Mouse (Mus musculus) ZHBTc4 (cell line): ENCODE measurements around the gene Slc38a2.

Experiments
- DNase-seq: peaks from one replicate; pipeline ENCODE4 v3.0.0-alpha.2; 2011; ENCODE audit warnings: low read depth, low spot score

Gene Slc38a2

DNA sequence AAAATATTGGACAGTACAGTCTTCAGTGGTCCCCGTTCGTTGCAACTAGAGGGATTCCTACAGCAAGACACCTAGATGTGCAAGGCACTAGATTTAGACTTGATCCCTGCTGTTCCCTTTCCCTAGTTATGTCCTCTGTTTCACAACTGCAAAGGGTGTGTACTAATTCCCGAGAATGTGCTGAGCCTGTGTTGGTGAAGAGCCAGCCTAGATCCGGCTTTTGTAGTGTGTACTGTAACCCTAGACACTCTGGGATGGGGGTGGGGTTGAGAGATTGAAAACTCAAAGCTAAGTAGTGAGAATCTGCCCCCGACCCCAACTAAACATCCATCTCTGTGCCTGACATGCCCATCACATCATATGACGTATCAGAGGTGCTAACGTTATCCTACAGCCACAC is 18.9 kb upstream of the Slc38a2 start:
- DNase-seq = no peak

DNA sequence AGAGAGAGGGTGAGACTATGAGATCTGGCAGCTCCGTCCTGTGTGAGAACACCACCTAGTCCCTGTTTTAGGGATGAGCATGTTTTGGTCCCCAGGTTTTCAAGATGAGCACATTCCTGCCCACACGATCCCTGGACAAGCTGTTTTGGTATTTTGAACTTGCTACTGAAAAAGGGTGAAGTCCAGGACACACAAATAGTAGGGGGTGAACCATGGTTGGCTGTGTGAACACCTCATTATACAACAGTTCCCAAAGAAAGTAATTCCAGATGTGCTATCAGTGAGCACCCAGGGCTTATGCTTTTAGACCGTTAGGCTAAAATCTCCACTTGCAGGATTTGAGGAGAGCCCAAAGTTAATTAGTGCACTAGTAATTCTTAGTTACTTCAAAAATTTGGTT is 17.7 kb upstream of the Slc38a2 start:
- no peak for DNase-seq

DNA sequence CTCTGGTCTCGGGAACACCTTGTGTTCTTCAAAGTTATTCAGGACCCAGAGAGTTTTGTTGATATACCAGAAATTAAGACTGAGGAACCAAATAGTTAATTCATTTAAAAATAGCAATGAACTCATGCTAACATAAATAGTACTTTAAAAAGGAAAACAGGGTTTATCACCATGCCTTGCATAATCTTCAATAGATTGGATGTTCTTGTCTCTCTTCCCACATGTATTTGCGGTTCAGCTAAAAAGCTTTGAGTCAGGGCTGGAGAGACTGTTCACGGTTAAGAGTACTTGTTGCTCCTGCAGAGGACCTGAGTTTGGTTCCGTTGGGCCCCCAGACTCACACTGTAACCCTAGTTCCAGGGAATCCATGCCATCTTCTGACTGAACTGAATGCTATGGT is 16.8 kb upstream of the Slc38a2 start:
- no peak for DNase-seq

DNA sequence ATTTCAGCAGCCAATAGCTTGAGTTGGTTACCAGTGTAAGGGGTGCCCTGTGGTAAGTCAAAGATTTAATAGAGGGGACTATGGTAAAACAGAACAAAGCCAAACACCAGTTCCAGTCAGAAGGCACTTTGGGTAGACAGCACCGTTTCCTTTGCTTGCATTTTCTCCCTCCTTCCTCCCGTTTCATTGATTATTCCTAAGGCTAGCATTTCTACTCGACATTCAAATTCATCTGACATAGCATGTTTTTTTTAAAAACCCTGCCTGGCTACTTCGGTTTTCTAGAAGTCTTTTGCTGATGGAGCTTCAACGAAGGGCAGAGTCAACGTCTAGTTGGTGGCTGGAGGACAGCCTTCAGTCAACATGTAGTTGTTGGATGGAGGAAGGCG is 16.2 kb upstream of the Slc38a2 start:
- DNase-seq = no peak

DNA sequence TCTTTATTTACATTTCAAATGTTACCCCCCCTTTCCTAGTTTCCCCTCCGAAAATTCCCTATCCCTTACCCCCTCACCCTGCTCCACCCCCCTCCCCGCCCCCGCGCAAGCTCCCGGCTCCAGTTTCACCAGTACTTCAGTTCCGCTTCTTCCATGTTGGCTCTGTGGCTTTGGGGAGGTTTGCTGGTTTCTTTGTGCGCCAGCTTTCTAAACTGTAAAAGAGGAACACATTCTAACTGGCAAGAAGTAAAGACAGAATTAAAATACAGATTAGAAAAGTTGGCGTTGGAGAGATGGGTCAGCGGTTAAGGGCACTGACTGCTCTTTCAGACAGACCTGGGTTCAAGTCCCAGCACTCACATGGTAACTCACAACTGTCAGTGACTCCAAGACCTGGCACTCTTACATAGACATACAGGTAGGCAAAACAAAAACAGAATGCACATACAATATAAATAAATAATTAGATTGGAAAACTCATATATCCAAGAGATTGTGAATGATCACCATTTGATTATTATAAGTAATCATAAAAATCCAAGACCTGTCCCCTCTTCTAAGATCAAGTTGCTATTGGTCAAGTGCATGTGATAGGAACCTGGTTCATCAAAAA is 15.7 kb upstream of the Slc38a2 start:
- DNase-seq = no peak

DNA sequence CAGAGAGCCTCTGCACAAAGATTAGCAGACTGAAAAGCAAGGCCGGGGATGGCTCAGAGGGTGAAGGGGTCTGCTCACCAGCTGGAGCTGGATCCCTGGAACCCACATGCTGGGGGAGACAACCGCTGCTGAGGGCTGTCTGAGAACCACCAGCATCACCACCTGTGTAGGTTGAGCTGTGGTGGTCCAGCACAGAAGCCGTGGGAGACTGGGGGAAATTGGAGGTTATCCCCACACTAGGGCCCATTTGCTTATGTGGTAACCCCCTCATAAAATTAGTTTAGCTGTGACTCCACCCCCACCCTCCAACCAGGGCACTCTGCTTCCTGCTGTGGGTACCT is 15.1 kb upstream of the Slc38a2 start:
- DNase-seq = no peak

DNA sequence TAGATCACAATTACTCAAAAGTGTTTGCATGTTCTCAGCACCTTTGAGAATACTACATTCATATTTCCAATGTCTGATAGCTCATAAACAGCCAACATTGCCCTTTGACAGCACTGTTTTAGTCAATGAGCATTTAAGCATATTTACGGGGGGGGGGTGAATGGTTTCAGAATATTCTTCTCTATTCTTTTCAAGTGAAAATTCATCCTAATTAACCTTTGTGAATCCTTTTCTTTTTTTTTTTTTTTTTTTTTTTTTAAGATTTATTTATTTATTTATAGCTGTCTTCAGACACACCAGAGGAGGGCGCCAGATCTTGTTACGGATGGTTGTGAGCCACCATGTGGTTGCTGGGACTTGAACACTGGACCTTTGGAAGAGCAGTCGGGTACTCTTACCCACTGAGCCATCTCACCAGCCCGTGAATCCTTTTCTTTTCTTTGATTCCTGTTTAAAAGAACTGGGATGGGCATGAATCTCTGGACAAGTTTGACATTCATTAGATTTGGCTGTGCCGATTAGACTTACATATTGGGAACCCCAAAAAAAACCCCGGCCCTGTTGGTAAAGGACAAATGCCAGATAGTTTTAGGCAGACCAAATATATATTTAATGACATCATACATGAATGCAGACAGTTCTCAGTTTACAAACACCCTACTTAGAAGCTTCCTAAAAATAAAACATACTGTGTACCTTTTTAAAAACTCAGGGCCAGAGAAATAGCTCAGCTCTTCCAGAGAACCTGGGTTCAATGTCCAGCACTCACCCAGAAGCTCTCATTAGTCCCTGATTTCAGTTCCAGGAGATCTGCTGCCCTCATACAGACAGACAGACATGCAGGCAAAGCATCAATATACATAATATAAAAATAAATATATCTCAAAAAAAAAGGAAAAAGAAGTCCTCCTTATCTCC is 14.5 kb upstream of the Slc38a2 start:
- DNase-seq = no peak

DNA sequence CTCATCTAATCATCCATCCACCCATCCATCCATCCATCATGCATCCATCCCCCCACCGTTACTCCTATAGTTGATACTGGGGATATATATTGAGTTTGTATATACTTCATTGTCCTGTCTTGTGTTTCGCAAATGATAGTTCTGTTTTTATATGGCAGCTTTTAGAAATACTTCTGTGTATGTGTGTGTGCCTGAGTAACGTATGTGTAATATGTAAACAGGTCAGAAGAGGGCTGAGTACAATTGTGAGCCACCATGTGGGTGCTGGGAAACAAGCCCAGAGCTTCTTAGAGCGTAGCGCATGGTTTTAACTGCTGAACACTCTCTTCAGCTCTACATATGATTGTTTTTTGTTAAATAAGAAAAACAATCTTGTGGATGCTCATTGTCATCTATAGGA is 12.8 kb upstream of the Slc38a2 start:
- DNase-seq = no peak

DNA sequence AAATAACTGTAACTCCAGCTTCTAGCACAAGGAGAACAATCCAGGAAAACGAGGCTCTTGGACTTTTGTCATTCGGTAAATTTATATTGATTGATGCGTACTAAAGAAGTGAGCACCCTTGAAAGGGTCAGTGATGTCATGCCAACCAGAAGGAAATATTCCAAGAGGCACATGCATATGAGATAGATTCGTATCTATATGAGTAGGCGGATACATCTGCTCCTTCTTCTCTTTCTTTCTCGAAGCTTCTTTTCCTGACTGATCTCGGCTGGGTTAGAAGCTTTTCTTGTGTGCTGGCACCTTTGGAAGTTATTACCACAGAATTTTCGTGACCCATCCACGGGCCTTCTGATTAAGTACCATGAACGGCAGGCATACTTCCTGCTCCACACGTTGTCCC is 12.1 kb upstream of the Slc38a2 start:
- DNase-seq = no peak

DNA sequence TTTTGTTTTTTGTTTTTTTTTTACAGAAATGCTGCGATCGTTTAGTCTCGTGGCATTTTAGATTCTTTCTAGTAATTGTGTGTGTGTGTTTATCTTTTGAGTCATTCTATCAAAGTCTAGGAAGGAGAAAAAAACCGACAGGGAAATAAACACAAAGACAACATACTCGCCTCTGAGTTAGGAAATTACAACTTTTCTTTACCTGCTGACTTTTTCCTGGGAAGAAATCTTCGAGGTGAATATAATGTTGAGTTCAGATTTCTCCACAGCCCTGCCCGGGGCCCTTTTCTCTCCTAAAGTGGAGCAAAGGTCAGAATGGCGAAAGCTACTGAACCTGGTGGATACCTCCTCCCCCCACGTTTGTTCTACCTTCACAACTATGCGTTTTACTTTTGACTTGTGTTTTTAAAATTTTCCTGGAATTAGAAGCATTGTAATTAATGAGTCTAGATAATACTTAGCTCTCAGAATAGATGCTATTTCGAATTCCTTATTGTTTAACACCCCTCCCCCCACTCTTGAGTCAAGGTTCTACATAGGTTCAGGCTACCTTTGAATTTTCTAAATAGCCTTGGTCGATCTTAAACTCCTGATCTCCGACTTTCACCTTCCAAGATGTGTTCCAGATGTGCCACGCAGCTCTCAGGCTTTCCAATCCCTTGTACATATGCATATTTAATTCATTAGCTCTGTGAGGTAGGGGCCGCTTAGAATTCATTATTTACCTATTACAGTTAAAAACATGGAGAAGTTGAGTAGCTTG is 11.0 kb upstream of the Slc38a2 start:
- no peak for DNase-seq

DNA sequence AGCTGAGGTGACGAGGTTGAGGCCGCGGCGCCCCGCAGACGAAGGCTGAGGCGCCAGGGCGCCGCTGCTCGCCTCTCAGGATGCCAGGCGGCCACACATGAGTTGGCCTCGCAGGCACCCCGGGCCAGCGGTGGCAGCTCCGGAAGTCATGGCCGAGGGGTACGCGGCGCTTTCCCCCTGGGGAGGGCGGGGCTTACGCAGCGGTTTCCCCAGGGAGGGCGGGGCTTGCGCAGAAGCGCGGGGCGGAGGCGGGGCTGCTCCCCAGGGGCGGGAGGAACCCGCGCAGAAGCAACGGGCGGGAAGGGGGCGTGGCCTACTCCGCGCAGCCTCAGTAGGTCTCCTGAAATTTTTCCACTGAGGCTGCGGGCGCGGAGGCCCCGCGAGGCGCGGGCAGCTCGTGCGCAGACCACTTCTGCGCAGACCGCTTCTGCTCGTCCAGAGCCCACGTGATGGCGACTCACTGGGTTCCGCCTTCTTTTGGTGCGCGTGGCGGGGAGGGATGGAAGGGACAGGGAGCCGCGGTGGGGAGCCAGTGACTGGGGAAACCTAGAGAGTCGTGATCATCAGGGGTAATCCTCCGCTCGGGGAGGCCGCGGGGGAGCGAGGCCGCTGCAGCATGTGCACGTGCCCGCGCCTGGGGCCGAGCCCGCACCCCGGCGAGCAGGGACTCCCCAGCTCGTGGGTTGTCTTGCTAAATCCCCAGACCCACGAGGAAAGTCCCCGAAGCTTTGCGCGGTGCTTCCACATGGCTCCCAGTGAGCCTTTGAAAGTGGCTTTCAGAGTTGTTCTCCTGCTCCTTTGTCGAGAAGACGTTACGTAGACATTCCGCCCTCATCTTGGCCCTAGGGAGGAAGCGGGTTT is 10.2 kb upstream of the Slc38a2 start:
- peak; percentile 99 for DNase-seq

DNA sequence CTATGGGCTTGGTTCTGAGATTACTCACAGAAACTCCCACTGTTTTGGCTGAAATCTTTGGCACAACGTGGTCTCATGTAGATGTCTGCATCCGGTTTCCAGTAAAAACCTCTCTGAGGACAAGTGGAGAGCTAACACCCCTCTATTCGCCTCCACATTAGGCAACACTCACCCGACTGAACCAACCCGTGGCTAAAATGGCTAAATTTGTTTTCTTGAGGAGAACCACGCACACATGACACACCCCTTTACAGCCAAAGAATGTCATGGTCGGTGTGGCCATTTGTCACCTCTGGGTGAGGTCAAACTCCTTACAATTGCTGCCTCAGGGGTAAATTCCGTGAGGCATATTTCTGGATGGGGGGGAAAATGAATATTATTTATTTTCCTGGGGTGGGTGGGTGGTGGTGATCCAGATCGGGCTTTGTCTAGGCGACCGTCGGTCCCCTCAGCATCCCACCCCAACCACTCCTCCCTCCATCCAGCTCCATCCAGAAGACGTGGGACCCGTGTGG is 9.5 kb upstream of the Slc38a2 start:
- DNase-seq = peak; percentile 72

DNA sequence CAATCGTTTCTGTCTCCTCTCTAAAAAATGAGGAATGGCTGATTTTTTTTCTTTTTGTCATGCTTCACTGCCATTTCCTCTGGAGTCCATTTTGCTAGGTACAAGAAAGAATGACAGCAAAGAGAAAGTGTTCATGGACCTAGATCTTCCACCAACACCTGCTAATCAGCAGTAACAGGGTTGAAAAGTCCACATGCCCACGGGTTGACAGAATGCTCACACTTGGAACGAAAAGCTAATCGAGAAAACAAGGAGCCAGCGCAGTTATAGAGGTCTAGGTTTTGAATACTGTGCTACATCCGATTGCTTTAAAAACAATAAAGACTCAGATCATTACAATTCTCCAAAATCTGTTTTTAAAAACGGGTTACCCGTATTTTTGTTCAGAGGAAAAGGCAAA is 8.9 kb upstream of the Slc38a2 start:
- no peak for DNase-seq

DNA sequence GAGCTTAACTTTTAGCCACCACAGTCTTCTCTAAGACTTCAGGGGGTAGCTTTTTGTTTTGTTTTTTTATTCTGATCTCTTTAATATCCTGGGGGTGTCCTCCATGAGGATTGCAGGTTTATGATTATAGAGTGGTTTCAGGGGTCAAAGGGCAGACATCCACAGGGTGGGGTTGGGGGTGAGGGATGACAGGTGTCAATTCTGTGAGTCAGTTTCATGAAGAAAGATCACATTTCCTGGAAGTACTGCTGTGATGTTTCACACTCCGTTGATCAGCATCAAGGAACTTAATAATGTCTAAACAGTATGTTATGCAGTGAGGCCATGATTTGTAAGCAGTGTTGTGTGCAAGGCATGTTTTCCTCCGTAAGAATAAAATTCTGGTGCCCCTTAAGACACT is 8.4 kb upstream of the Slc38a2 start:
- no peak for DNase-seq

DNA sequence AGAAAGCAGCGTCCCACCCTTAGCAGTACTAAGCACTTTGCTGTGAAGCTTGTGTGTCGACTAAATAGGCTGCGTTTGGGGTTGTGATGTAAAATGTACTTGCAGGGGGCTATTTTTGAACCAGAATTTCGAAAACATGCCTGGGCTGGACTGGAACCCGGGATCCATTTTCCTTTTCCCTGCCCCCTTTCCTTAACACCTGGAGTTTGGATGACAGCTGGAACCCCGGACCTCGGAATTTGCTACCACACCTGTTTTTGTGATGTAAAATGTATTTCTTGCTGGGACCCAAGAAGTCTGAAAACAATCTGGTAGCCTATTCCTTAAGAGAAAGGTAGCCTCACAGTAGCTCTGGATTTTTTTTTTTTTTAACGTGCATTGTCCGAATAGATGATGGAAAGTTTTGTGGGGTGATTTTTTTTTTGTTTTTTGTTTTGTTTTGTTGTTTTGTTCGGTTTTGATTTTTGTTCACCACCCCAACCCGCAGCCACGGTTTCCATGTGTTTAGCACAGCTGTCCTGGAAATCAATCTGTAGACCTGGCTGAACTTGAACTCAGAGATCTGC is 3.0 kb upstream of the Slc38a2 start:
- DNase-seq = peak; percentile 73

DNA sequence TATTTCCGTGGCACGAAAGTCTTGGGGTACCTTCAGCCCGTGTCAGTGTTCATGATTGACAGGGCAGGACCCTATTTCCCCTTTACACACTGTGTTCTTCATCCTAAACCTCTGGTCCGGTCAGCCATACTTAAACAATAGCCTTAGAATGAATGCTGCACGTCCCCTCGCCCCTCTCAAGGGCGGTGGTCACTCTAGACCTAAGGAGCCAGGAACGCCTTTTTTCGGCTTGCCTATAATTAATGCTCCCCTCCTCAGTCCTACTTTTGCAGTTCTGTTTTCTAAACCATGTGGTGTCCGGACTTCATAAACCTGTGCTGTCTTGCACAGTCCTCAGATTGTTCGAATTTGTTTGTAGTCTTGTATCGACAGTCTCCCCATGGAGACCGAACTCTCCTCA is 1.2 kb upstream of the Slc38a2 start:
- no peak for DNase-seq

DNA sequence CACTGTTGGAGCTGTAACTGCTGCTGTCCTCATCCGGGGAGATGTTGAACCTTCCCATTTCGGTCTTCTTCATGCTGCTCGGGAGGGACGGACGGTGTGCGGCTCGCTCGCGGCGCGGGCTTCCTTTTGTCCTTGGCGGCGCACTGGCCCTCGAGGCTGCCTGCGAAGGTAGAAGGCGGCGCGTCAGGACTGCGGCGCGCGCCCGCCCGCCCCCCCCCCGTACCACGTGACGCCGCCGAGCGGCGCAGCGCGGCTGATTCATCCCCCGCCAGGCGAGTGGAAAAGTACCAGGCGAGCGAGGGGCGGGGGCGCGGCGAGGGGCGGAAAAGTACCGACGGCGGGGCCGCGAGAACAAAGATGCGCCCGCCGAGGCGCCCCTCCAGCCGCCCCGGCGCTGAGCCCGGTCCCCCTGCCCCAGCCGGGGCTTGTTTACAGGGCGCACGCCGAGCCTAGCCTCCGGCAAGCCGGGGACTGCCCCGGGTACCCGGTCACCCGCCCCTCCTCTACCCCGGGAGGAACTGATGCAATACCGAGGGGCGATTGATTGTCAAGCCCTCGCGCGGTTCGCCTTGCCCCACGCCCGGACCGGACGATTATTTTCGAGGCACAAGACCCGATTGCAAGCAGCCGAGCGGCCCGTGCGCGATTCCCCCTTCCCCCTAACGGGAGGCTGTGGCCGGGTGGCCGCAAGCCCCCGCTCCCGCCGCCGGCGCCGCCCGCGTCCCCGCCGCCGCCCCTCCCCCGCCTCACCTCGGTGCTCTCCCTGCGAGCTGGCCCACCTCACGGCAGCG is 677 bp downstream of the Slc38a2 start:
- peak; percentile 93 for DNase-seq

DNA sequence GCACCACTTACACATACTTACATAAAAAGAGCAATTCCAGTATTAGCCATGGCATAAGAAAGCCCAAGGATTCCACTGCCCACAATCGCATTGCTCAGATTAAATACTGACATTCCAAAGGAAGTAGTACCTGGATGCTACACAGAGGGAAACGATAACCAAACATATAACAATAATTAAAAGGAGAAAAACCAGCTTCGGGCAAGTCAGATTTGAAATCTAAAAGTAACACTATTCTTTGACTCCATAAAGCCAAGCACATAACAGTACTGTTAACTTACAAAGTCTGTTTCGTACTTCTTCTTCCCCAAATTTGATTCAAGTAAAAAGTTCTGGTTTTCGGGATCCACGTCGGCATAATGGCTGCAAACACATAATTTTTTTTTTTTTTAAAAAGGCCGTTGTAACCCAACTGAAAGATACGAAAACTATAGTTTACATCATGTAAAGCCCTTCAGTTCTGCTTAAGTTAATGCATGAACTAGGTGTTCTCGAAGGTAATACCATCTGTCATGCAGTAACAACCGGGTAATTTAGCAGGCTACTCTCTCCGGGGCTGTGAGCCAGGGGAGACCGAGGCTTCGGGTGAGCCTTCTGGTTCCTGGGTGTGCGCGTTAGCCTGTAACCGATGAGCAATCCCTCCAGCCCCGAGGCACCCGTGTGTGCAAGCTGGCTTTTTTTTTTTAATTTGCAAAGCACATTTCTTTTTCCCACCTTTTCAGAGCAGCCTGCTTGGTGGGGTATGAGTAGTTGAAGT is 1.5 kb downstream of the Slc38a2 start:
- no peak for DNase-seq

DNA sequence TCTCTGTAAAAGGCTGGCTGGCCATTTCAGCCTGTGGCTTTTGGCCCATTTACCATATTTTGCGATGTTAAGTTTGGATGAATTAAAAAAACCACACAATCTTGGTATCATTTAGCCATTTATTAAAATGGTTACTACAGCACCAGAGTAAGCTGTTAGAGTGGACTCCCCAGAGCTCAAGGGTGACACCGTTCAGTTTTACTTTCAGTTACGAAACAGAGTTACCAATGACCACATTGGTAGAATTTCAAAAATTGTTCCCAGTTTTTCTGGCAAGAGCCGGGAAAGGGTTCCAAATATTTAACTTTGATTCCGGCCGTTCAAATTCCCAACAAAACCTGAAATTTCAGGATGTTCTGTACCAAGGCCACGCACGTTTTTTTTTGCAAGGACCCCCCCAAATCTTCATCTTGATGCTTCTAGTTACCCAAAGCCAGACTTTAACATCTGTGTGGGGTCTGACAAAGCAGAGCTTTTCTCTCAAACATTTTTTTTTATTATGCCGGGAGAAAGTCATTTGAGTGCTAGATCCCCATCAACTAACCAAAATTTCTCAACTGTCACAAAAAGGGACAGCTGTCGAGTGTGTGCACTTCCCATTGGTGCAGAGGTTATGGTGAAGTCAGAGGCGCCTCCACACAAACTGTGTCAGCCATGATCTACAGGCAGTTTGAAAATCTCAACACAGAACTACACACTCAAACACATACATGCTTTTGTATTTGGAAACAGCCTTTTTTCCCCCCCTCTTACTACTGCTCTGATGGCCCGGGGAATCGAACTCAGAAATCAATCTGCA is 2.8 kb downstream of the Slc38a2 start:
- DNase-seq = no peak
